Mouse (Mus musculus) layer of hippocampus, adult 2 months (tissue): ENCODE measurements around the gene Oaf. TPM values are rescaled to one million over a fixed set of nuclear protein-coding genes. Genes with fewer than 3 reads are reported as not detected.

Source experiments
- DNase-seq, 2 experiments: peaks; one replicate each; pipeline ENCODE4 v3.0.0; 2022; ENCODE audit warnings: low spot score in 2 of 2
- H3K27ac ChIP-seq: fragments of 200-600 bp; 2 replicates; pipeline ENCODE4 v1.8.1; 2022
- H3K4me3 ChIP-seq: fragments of 200-600 bp; 2 replicates; pipeline ENCODE4 v1.8.1; 2022; ENCODE audit warnings: mild to moderate bottlenecking
- CTCF ChIP-seq: fragments of 200-600 bp; conservative IDR thresholded peaks from 2 replicates; pipeline ENCODE4 v1.8.1; 2022; ENCODE audit warnings: antibody characterized with exemption, mild to moderate bottlenecking, moderate library complexity
- total RNA-seq, 2 experiments: library from RNA; stranded (reverse); gene quantifications; 2 replicates each; pipeline ENCODE4 v1.2.3; 2021

Oaf gene
- total RNA-seq, 2 experiments from 2014 or later, result 18.6 to 19.5 TPM

DNA sequence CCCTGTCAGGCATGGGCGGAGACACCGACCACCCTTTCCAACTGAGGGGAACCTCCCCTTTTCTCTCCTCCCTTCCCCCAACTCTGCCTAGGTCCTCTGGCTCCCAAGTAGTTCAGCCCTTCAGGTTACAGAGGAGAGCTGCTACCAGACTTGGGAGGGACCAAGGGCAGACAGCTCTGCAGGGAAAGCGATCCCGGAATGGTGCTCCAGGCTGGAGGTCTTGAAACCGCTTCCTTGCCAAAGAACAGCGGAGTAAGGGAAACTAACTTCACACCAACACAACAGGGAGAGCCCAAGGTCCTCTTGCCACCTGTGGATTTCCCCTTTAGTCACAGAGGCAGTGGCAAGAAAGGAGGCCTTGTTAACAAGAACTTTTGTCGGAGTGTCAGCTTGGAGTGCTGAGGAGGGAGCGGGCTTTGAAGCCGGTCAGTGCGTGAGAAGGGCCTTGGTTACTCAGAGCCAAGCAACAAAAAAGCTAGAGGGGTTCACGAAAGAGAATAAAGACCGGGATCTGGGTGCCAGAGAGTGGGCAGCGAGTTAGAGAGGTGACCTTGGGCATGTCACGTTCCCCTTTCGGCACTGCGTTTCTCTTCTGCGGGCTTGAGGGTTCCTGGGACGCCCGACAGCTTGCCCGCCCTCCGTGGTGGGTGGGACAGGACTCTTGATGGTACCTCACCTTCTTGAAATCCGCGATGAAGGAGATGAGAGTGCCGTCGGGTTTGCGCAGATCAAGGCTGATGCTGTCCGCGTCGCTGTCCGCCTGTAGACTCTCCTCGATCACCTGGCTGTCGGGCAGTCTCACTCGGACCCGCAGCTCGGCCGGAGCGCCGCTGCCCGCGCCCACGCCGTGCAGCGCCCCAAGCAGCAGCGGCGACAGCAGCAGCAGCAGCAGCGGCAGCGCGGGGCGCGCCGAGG is 823 bp downstream of the Oaf start:
- peak overlapping the region; percentile 72; the same call in 1 of the 2 replicates for H3K27ac ChIP-seq
- H3K4me3 ChIP-seq, result peak overlapping the region; percentile 58
- TF ChIP-seq CTCF, result no peak
- no peak for DNase-seq

- TF ChIP-seq CTCF, result no peak
- DNase-seq, result no peak
- Histone ChIP-seq H3K4me3 (peak overlapping the region; percentile 40), H3K27ac (no peak overlapping the region; the same call in 1 of the 2 replicates)
Observed at GRCm38 (mm10) chr9:43238167-43238566, 1.5 kb downstream of the Oaf start.

DNA sequence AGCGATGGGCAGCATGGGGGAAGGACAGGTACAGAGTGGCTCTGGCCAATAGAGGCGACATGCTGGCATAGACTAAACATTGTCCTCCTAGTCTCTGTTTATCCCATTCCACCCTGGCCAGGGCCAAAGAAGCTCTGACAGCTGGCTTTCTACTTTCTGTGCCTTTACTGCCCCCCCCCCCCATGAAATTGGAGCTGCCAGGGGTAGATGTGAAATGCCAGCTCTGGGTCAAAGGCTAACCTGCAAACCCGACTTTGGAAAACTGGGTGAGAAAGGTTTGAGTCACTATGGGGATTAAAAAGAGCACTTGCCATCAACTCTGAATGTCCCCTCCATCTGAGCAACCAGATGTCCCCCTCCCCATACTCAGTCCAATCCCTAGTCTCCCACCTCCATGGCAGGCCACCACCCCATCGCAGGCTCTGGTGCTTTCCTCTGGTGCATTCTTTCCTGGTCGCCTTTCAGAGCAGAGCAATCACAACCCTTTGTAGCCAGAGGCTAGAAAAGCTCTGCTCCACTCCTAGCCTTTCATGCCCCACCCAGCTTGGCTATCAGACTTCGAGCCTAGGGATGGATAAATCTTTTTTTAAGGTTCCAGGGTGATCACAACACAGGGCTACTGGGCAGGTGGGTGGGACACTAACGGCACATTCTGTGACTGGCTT is 2.5 kb downstream of the Oaf start:
- H3K27ac ChIP-seq, result no peak overlapping the region; the same call in 1 of the 2 replicates
- no peak for DNase-seq
- TF ChIP-seq CTCF, result no peak
- peak overlapping the region; percentile 40 for H3K4me3 ChIP-seq

DNA sequence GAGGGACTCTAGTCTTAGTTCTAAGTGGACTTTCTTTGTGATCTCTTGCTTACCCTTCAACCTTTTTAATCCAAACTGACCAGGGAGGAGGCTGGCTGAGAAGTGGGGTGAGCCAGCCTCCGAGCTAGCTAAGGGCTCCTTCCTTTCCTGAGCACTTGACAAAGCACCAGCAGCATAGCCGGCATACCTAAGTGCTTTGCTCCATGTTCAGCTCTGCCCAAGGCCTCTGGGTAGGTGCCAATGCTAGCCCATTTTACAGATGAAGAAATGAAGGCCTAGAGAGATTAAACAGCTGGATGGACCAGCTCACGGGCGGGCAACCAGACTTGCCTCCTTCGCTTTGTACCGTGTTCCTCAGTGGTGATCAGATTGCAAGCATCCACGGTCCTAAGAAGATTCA is 3.1 kb downstream of the Oaf start:
- no peak for TF ChIP-seq CTCF
- H3K4me3 ChIP-seq, result no peak overlapping the region
- no peak for DNase-seq

GRCm38 (mm10) chr9:43236106-43236505 is 3.6 kb downstream of the Oaf start:
- no peak overlapping the region for H3K4me3 ChIP-seq
- no peak overlapping the region for H3K27ac ChIP-seq
- no peak for TF ChIP-seq CTCF
- no peak for DNase-seq

More for the DNA sequence above, 3.1 kb downstream of the Oaf start:
- no peak overlapping the region for H3K27ac ChIP-seq

DNA sequence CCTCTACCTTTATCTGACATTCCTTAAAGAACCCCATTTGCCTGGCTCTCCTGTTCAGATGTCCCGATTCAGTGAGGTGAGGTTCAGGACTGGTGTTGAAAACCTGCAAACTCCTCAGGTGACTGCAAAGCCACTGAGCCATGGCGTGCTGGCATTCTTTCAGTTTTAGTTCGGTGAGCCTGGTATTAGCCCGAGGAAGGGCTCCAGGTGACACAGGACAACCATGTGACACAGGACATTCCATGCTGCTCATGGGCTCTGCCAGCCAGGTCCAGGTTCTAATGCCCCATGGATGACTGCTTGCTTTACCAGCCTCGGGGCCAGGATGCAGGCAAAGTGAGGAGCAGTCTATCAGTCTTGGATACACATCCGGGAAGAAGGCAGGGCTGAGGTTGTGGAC is 4.4 kb downstream of the Oaf start:
- no peak overlapping the region for H3K27ac ChIP-seq
- no peak for TF ChIP-seq CTCF
- H3K4me3 ChIP-seq, result no peak overlapping the region
- no peak for DNase-seq

GRCm38 (mm10) chr9:43234496-43234895 is 5.2 kb downstream of the Oaf start:
- Histone ChIP-seq H3K4me3 (no peak overlapping the region), H3K27ac (no peak overlapping the region)
- no peak for TF ChIP-seq CTCF
- DNase-seq, result no peak

DNA sequence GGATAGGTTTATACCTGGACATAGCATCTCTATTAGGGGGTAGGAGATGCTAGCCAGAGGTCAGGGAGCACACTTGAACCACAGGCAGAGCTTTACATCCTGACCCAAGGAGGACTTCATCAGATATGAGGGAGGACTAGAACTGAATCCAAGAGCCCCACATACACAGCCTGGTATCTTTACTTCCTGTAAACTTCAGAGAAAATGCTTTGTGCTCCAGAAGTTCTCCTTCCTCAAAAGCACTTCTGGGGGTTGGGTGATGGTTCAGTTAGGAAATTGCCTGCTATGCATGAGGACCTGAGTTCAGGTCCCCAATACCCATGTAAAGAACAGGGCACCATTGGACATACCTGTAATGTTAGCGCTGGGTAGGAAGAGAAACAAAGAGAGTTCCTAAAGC is 6.2 kb downstream of the Oaf start:
- Histone ChIP-seq H3K27ac (no peak overlapping the region), H3K4me3 (no peak overlapping the region)
- TF ChIP-seq CTCF, result no peak
- no peak for DNase-seq

DNA sequence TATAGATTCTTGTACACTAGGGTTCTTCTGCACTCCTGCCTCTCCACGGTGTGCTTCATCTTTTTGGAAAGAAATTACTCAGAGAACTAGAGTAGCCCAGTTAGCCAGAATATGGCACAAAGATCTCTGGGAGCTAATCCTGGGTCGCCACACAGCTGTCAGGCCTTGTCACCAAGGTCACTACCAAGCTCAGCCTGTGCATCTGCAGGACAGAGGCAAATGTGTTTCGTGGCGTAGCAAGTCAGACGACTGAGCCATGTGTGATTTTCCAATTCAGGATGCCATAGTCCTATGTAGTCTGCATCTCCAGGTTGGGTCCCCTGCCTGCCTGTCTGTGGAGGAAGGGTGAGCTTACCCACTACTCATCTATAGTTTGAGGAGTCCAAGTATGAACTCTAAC is 6.7 kb downstream of the Oaf start:
- no peak for DNase-seq
- Histone ChIP-seq H3K27ac (peak overlapping the region; percentile 28; the same call in 1 of the 2 replicates), H3K4me3 (no peak overlapping the region)
- no peak for TF ChIP-seq CTCF

DNA sequence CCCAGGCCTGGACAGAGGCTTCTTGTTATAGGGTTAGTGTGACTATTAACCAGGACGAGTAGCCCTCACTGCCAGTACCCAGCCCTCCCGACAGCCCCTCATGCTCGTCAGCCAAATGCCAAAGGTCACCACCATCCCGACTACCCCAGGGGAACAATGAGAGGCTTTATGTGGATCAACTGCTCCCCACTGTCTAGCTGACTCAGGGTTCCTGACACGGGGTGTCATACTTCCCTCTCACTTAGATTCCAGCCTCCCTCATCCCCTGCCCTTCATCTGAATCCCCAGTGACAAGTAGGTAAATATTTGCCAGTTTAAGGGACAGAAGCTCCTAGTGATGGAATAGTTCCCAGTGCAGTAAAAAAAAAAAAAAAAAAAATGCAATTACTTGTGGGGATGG is 7.4 kb downstream of the Oaf start:
- H3K4me3 ChIP-seq, result no peak overlapping the region
- no peak for TF ChIP-seq CTCF
- no peak for DNase-seq
- H3K27ac ChIP-seq, result no peak overlapping the region; the same call in 1 of the 2 replicates

- TF ChIP-seq CTCF, result no peak
- H3K27ac ChIP-seq, result no peak overlapping the region; the same call in 1 of the 2 replicates
Observed at GRCm38 (mm10) chr9:43231805-43232204, 7.9 kb downstream of the Oaf start.

DNA sequence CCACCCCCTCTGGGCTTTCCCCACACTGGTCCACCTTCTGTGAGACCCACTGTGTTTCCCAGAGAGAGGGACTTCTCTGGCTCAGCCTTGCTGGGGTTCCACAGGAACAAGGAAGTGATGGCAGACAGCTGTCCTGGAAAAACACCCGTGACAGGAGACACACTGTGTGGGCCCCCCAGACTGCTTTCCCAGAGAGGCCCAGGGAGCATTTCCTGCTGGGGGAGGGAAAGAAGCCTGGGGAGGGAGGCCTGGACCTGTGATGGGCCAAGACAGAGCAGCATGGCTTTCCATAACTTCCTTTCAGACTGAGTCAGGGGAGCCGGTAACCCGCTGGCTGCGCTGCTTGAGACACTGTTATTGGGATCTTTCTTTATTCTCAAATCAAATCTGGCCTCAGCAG is 8.8 kb downstream of the Oaf start:
- no peak overlapping the region for H3K27ac ChIP-seq
- DNase-seq, result no peak
- TF ChIP-seq CTCF, result no peak
- no peak overlapping the region for H3K4me3 ChIP-seq

More at GRCm38 (mm10) chr9:43231805-43232204, 7.9 kb downstream of the Oaf start:
- H3K4me3 ChIP-seq, result no peak overlapping the region
- no peak for DNase-seq

DNA sequence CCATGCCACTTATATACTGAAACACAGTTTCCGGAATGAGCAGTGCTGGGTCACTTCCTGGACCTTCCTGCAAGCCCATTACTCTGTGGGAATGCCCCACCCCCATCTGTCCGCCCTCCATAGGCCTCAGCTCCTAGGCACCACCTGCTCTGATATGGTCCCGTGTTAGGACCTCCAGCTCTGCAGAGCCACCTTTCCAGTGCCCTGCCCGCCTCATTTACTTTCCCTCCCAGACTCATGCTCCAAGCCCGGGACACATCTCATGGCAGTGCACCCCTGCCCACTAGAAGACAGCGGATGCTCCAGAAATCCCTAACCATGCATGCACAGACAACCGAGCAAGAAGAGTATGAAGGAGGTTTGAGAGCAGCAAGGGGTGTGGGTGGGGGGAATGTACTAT is 9.7 kb downstream of the Oaf start:
- TF ChIP-seq CTCF, result no peak
- DNase-seq, result no peak
- H3K27ac ChIP-seq, result no peak overlapping the region
- H3K4me3 ChIP-seq, result no peak overlapping the region

- no peak for TF ChIP-seq CTCF
- no peak for DNase-seq
- no peak overlapping the region for H3K4me3 ChIP-seq
- no peak overlapping the region for H3K27ac ChIP-seq
Observed at GRCm38 (mm10) chr9:43229398-43229895, 10.3 kb downstream of the Oaf start.
